Mouse (Mus musculus) hindbrain, postnatal 0 days (tissue): ENCODE results near the gene Ggt6. TPM values are rescaled to one million over a fixed set of nuclear protein-coding genes. Genes with fewer than 3 reads are reported as not detected.

Source experiments
- ATAC-seq: fragments of 200-750 bp; cut with Nextera tagmentation; 2 replicates; pipeline ENCODE4 v1.8.0; 2017; ENCODE audit warnings: mild to moderate bottlenecking, moderate TSS enrichment, moderate library complexity
- DNase-seq: peaks from one replicate; pipeline ENCODE4 v3.0.0-alpha.2; 2015; ENCODE audit warnings: low spot score
- H3K27ac ChIP-seq: fragments of 300-500 bp; sonication (generic); 2 replicates; pipeline ENCODE4 v1.5.1; 2014; ENCODE audit warnings: mild to moderate bottlenecking
- H3K27me3 ChIP-seq: fragments of 300-500 bp; sonication (generic); 2 replicates; pipeline ENCODE4 v1.6.1; 2014; ENCODE audit warnings: low read length, mixed read lengths; ENCODE audit not compliant: insufficient read depth
- H3K36me3 ChIP-seq: fragments of 300-500 bp; sonication (generic); 2 replicates; pipeline ENCODE4 v1.6.1; 2014; ENCODE audit warnings: low read length, mixed read lengths; ENCODE audit not compliant: insufficient read depth
- H3K4me1 ChIP-seq: fragments of 300-500 bp; sonication (generic); 2 replicates; pipeline ENCODE4 v1.6.1; 2014; ENCODE audit warnings: antibody characterized with exemption, low read length, mixed read lengths; ENCODE audit not compliant: insufficient read depth
- H3K4me2 ChIP-seq: fragments of 300-500 bp; sonication (generic); 2 replicates; pipeline ENCODE4 v1.6.1; 2014; ENCODE audit warnings: low read depth, mild to moderate bottlenecking, low read length, moderate library complexity, mixed read lengths
- H3K4me3 ChIP-seq: fragments of 300-500 bp; sonication (generic); 2 replicates; pipeline ENCODE4 v1.5.1; 2014; ENCODE audit warnings: low read length
- H3K9ac ChIP-seq: fragments of 300-500 bp; sonication (generic); replicated peaks from 2 replicates; pipeline ENCODE4 v1.6.1; 2014; ENCODE audit warnings: mild to moderate bottlenecking, low read length, moderate library complexity, mixed read lengths
- H3K9me3 ChIP-seq: fragments of 300-500 bp; sonication (generic); 2 replicates; pipeline ENCODE4 v1.6.1; 2016; ENCODE audit warnings: low read length, mixed read lengths
- CTCF ChIP-seq: IDR thresholded peaks from 2 replicates; pipeline ENCODE4 v1.5.1; 2016; ENCODE audit warnings: antibody characterized with exemption, control low read depth, low read depth
- WGBS: fragments of 180-500 bp; shearing (Covaris S2); extraction: QIAGEN DNeasy Blood & Tissue Kit; methylation state at CpG from one replicate; pipeline ENCODE4 v1.1.7; 2014; 5-methylcytosine and 5-hydroxymethylcytosine counted together
- polyA plus RNA-seq: library from polyadenylated mRNA; unstranded; fragments of >200 nt; fragmentation: Nextera tagmentation; extraction: Ambion mirVana; gene quantifications from 2 replicates; pipeline ENCODE4 v1.2.1, GENCODE M21; 2015
- total RNA-seq: library from RNA; depleted of rRNA; stranded (reverse); fragments of >200 nt; gene quantifications from 2 replicates; pipeline ENCODE4 v1.2.3, GENCODE M21; 2014

Gene Ggt6
- total and polyA plus RNA-seq, 2 experiments from 2014 or later: not detected

GRCm38 (mm10) chr11:72410521-72411092 lies 24.7 kb upstream of the Ggt6 start:
- no peak overlapping the region for H3K27ac ChIP-seq
- DNase-seq: peak; percentile 41
- peak; percentile 48 for ATAC-seq

GRCm38 (mm10) chr11:72411093-72411921 lies 24.0 kb upstream of the Ggt6 start, which contains the start of gene Smtnl2:
Smtnl2 (minus strand) TSS chr11:72411713.
- H3K27ac ChIP-seq: peak within 1 kb of the TSS; percentile 62; the same call in 1 of the 2 replicates
- H3K4me1 ChIP-seq: peaks cover 6% of the 10 kb centered on the region; the same call in 1 of the 2 replicates
- H3K4me2 ChIP-seq: peak within 1 kb of the TSS; percentile 91
- DNase-seq (peak; percentile 80), ATAC-seq (peak; percentile 86)
- H3K27me3 ChIP-seq: peaks cover 6% of the 10 kb centered on the region; the same call in 1 of the 2 replicates
- peak; percentile 60 for TF ChIP-seq CTCF
- no peaks in the 10 kb centered on the region for H3K36me3 ChIP-seq
- peak within 1 kb of the TSS; percentile 50 for H3K4me3 ChIP-seq
- peak within 1 kb of the TSS; percentile 64 for H3K9ac ChIP-seq
- under 1% methylated on average over 84 of the region's 86 CpGs for WGBS
- no peaks in the 10 kb centered on the region for H3K9me3 ChIP-seq

More at GRCm38 (mm10) chr11:72410521-72411092, 24.7 kb upstream of the Ggt6 start:
- peaks cover 6% of the 10 kb centered on the region; the same call in 1 of the 2 replicates for H3K4me1 ChIP-seq
- H3K9me3 ChIP-seq: no peaks in the 10 kb centered on the region
- peak overlapping the region; percentile 91 for H3K4me2 ChIP-seq
- peak overlapping the region; percentile 64; the same call in 1 of the 2 replicates for H3K9ac ChIP-seq
- TF ChIP-seq CTCF: no peak
- WGBS: under 1% methylated on average over 25 of the region's 25 CpGs
- peaks cover 6% of the 10 kb centered on the region; the same call in 1 of the 2 replicates for H3K27me3 ChIP-seq
- H3K36me3 ChIP-seq: no peaks in the 10 kb centered on the region
- H3K4me3 ChIP-seq: peak overlapping the region; percentile 50

- Histone ChIP-seq H3K9me3 (no peaks in the 10 kb centered on the region), H3K36me3 (no peaks in the 10 kb centered on the region), H3K4me3 (peak overlapping the region; percentile 50), H3K4me1 (peaks cover 6% of the 10 kb centered on the region; the same call in 1 of the 2 replicates), H3K27ac (no peak overlapping the region), H3K4me2 (peak overlapping the region; percentile 91), H3K27me3 (peaks cover 6% of the 10 kb centered on the region; the same call in 1 of the 2 replicates), H3K9ac (peak overlapping the region; percentile 64; the same call in 1 of the 2 replicates)
- TF ChIP-seq CTCF: no peak
- no peak for DNase-seq
- ATAC-seq: no peak
- 32% methylated on average over 9 of the region's 9 CpGs for WGBS
These were observed 23.4 kb upstream of the Ggt6 start for GRCm38 (mm10) chr11:72411945-72412344.

- no peak overlapping the region for H3K27ac ChIP-seq
- H3K4me1 ChIP-seq: peaks cover 6% of the 10 kb centered on the region; the same call in 1 of the 2 replicates
- H3K27me3 ChIP-seq: peaks cover 6% of the 10 kb centered on the region; the same call in 1 of the 2 replicates
- H3K4me3 ChIP-seq: no peak overlapping the region
- TF ChIP-seq CTCF: no peak
- no peaks in the 10 kb centered on the region for H3K9me3 ChIP-seq
- H3K36me3 ChIP-seq: no peaks in the 10 kb centered on the region
- H3K4me2 ChIP-seq: no peak overlapping the region
- DNase-seq (no peak), ATAC-seq (no peak)
- no peak overlapping the region for H3K9ac ChIP-seq
- WGBS: 80% methylated on average over 7 of the region's 7 CpGs
These were observed 22.3 kb upstream of the Ggt6 start for GRCm38 (mm10) chr11:72413016-72413415.

- WGBS: 64% methylated on average over 5 of the region's 5 CpGs
- H3K4me1 ChIP-seq: peaks cover 6% of the 10 kb centered on the region; the same call in 1 of the 2 replicates
- H3K36me3 ChIP-seq: no peaks in the 10 kb centered on the region
- no peak overlapping the region for H3K9ac ChIP-seq
- no peak for TF ChIP-seq CTCF
- ATAC-seq: no peak
- no peak overlapping the region for H3K27ac ChIP-seq
- H3K4me3 ChIP-seq: no peak overlapping the region
- peaks cover 6% of the 10 kb centered on the region; the same call in 1 of the 2 replicates for H3K27me3 ChIP-seq
- H3K4me2 ChIP-seq: no peak overlapping the region
- no peak for DNase-seq
- no peaks in the 10 kb centered on the region for H3K9me3 ChIP-seq
These were observed 21.6 kb upstream of the Ggt6 start for GRCm38 (mm10) chr11:72413601-72414190.

GRCm38 (mm10) chr11:72415155-72415554 lies 20.2 kb upstream of the Ggt6 start:
- DNase-seq: no peak

More at GRCm38 (mm10) chr11:72415155-72415554, 20.2 kb upstream of the Ggt6 start:
- Histone ChIP-seq H3K27me3 (peaks cover 6% of the 10 kb centered on the region; the same call in 1 of the 2 replicates), H3K9ac (no peak overlapping the region), H3K4me2 (no peak overlapping the region), H3K27ac (no peak overlapping the region), H3K4me3 (no peak overlapping the region), H3K4me1 (peaks cover 4% of the 10 kb centered on the region; the same call in 1 of the 2 replicates), H3K9me3 (no peaks in the 10 kb centered on the region), H3K36me3 (no peaks in the 10 kb centered on the region)
- 87% methylated on average over 8 of the region's 8 CpGs for WGBS
- ATAC-seq: no peak
- no peak for TF ChIP-seq CTCF
